In the genomic region with DNA sequence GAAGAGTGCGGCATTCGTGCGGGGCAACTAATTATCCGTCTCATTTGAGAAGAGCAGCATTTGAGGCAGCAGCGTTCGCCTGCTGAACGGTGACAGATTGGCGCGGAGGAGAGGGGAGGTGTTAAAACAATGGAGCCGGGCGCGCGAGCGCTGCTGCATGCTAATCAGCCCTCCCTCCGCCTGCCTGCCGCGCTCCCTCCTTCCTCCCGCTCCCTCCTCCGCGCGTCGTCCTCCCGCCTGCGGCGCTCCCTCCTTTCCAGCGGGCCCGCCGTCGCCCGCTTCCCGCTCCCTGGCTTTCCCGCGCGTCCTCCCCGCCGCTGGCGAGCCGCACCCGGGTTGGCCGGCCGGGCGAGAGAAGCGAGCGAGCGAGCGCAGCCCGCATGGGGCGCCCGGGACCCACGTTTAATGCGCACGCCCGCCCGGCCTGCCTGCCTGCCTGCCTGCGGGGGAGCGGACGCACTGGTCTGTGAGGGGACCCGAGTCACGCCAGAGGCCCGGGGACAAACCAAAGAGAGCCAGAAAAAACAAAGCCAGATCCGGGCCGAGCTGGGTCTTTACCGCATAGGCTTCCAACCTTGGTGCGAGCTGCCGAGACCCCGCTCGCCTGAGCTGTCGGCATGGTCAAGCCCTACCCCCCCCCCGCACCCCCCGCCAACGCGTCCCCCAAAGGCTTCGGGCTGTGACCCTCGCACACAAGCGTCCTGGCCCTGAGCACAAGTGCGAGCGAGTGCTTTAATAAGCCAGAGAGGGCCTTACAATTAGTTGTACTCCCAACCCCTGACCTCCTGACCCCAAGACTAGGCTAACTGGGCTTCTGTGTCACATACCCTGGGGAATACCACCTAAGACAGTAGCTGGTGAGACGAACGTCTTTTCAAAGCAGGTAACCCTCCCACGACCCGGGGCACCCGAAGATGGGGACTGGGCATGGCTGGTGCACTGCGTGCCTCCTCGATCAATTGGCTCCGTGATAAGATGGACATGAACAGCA, we compare ENCODE assay signal across 8 mouse cellular contexts. TPM values are rescaled to one million over a fixed set of nuclear protein-coding genes. Genes with fewer than 3 reads are reported as not detected.
DNase-seq lines count a peak whose midpoint lies in the region; ATAC-seq and TF ChIP-seq lines count a peak whose summit lies in the region.

No protein-coding gene starts in this region.

- no peak for TF ChIP-seq POLR2A in lung, adult 2 months (IDR thresholded peaks at IDR 0.05; ENCODE audit: borderline replicate concordance, extremely low read depth, low read depth, low read length)
- TF ChIP-seq POLR2A in olfactory bulb, adult 2 months (IDR thresholded peaks at IDR 0.05; ENCODE audit: insufficient read depth, low read depth, low read length) = peak; percentile 34; the same call in 1 of the 2 replicates

- peak overlapping the region; percentile 100 for H3K27ac ChIP-seq in forebrain, embryonic 15.5 days (replicated peaks)
- peak overlapping the region; percentile 86 for H3K27ac ChIP-seq in olfactory bulb, adult 2 months (ENCODE audit: insufficient read depth, low read depth, low read length)

- under 1% methylated on average over 84 of the region's 85 CpGs for WGBS in forebrain, embryonic 15.5 days
- 9% methylated on average over 77 of the region's 85 CpGs for WGBS in lung, adult 2 months
- WGBS in olfactory bulb, adult 2 months = 4% methylated on average over 85 of the region's 85 CpGs

- no peak for TF ChIP-seq CTCF in Patski (IDR thresholded peaks at IDR 0.05)
- TF ChIP-seq CTCF in lung, adult 2 months (IDR thresholded peaks at IDR 0.05; ENCODE audit: insufficient read depth, low read length) = no peak
- no peak for TF ChIP-seq CTCF in olfactory bulb, adult 2 months (IDR thresholded peaks at IDR 0.05; ENCODE audit: insufficient read depth, low read depth, low read length)

- no peaks in the 10 kb centered on the region for H3K9me3 ChIP-seq in forebrain, embryonic 15.5 days

- H3K36me3 ChIP-seq in forebrain, embryonic 15.5 days = no peaks in the 10 kb centered on the region

- peak overlapping the region; percentile 94 for H3K9ac ChIP-seq in forebrain, embryonic 15.5 days (replicated peaks)

- in situ Hi-C loops in Patski (cut with MboI; ENCODE audit: low pct_unique_long_range_greater_than_20kb) = no loop called here

- peak overlapping the region; percentile 94 for H3K4me2 ChIP-seq in forebrain, embryonic 15.5 days (replicated peaks)

- DNase-seq in Patski (ENCODE audit: low read depth, low spot score) = no peak
- peak; percentile 85 for DNase-seq in cerebellum, adult 18-20 months
- peak; percentile 86 to 91 for DNase-seq in layer of hippocampus, adult 8-10 months (ENCODE audit: low spot score in 2 of 2)
- peak; percentile 35 for DNase-seq in lung, adult 2 months
- peak; percentile 58 for DNase-seq in thymus, postnatal 14 days

- ATAC-seq in Patski = peak; percentile 73
- peak; percentile 95 for ATAC-seq in forebrain, embryonic 15.5 days (replicated peaks)
- ATAC-seq in hematopoietic stem cell, adult 5-6 weeks (replicated peaks in 1 of 2; ENCODE audit: insufficient read depth in 1 of 2, low FRiP score in 2 of 2, low TSS enrichment in 1 of 2, low read depth in 1 of 2, poor library complexity in 2 of 2, severe bottlenecking in 2 of 2) = peak; percentile 66 to 68

- peaks cover 37% of the 10 kb centered on the region for H3K4me1 ChIP-seq in forebrain, embryonic 15.5 days
- no peaks in the 10 kb centered on the region for H3K4me1 ChIP-seq in lung, adult 2 months (ENCODE audit: control insufficient read depth, insufficient read depth, low read length)
- peaks cover 7% of the 10 kb centered on the region for H3K4me1 ChIP-seq in olfactory bulb, adult 2 months (ENCODE audit: control insufficient read depth, insufficient read depth, low read length)

- CTCF ChIA-PET in Patski (lab: Charles Lee) = interaction anchor here (1.6 kb wide), 1 partner anchor 11 kb away, joined by 4 read pairs; no protein-coding TSS in a partner anchor

- POLR2A ChIA-PET in Patski (lab: Charles Lee) = no interaction called here

- H3K27me3 ChIP-seq in Patski = no peaks in the 10 kb centered on the region
- H3K27me3 ChIP-seq in forebrain, embryonic 15.5 days = no peaks in the 10 kb centered on the region

- peak overlapping the region; percentile 61 for H3K4me3 ChIP-seq in forebrain, embryonic 15.5 days
- H3K4me3 ChIP-seq in lung, adult 2 months (replicated peaks; ENCODE audit: extremely low read depth, low read depth, low read length) = peak overlapping the region; percentile 59
- H3K4me3 ChIP-seq in olfactory bulb, adult 2 months (ENCODE audit: insufficient read depth, low read depth, low read length) = peak overlapping the region; percentile 61

RNA-seq across cellular contexts. Expression of a gene that starts 54.8 kb away (rescaled TPM):
- 153 TPM for polyA plus RNA-seq in Patski (2021)
- 251 and 257 TPM in 2 replicates for polyA plus RNA-seq in forebrain, embryonic 15.5 days (2015; fragmentation: Nextera tagmentation; extraction: Ambion mirVana)
- total RNA-seq in hematopoietic stem cell, adult 5-6 weeks (2017) = 136 and 143 TPM in 2 replicates
- total RNA-seq in layer of hippocampus, adult 8-10 months (2022) = 100 to 1,000 TPM; 108 to 117 (median 111) TPM
- 7.3 and 15.0 TPM in 2 replicates for polyA plus RNA-seq in lung, adult 2 months (2012; rRNA removed)
- not detected in 2 replicates for polyA plus RNA-seq in olfactory bulb, adult 2 months (2012; ENCODE audit: insufficient read depth, insufficient read length, low replicate concordance, missing spikeins)
